Mouse (Mus musculus) adipocyte (in vitro differentiated cells): ENCODE results near the gene Sh2b3.

ENCODE experiments used
- DNase-seq: peaks from one replicate; pipeline ENCODE4 v3.0.0-alpha.2; 2016; ENCODE audit warnings: low spot score

Gene Sh2b3

DNA sequence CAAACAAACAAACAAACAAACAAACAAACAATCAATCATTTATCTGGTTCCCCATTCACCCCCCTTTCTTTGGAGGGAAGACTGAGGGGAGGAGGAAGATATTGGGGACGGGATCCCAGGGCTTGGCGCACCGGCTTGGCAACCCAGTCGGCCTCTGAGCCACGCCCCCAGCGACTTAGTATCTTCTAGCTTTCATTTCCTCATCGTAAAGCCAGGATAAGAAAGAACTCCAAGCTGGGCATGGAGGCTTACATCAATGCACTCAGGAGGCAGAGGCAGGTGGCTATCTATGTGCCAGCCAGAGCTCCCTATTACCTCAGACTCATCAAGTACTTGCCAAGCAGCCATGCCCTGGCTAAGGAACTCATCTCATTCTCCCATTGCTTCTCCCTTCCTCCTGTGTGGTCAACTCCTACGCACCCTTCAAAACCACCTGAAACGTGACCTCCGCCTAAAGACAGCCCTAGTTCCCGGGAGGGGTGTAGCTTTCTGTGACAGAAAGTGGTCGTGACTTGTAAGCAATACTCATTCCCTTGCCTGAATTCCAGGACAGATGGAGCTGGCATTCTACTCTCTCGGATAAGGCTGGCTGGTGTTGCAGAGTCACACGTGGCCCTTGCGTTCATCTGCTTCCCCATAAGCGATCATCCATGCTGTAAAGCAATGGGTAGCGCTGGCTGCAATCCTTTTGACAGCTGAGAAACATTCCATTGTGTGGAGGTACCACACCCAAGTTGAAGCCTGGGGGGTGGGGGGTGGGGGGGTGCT, 5.9 kb upstream of the Sh2b3 start:
- no peak for DNase-seq

DNA sequence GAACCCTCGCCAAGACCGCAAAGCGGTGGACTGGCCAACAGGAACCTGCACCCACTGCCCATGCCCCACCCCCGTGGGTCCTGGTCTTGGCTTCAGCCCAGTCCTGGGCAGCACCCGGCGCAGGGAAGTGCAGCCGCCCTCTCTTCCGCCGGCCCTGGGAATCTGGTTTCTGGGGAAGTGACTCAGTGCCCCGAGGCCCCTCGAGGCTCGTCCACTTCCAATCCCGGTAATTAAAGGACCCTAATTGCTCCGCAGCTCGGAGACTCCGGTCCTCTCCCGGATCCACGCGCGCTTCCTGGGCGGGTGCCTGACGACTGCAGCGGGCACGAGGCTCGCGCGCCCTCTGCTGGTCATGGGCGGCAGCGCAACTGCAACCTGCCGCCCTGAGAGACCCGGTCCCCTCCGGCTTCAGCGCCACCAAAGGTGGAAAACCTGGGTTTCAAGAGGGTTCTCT, 5.2 kb upstream of the Sh2b3 start:
- peak; percentile 73 for DNase-seq

DNA sequence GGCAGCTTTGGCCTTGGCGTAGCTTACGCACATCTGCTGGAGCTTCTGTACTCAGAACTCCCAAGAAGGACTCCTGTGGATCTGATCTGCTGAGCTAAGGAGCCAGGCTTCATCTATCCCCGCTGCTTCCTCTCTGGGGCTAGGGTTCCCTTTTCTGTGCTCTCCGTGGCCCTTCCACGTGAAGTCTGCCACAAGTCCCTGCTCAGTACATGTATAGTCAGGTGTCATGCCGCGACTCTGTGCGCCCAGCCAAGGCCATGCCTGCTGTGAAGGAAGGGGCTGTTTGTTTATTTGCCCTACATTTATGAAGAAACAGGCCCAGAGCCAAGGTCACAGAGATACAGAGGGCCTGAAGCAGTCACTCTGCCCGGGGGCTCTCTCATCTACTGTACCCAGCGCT, 4.5 kb upstream of the Sh2b3 start:
- no peak for DNase-seq

- DNase-seq = no peak
These were observed 4.1 kb upstream of the Sh2b3 start for GRCm38 (mm10) chr5:121841516-121841915.

GRCm38 (mm10) chr5:121839128-121839473, 1.7 kb upstream of the Sh2b3 start:
- no peak for DNase-seq

DNA sequence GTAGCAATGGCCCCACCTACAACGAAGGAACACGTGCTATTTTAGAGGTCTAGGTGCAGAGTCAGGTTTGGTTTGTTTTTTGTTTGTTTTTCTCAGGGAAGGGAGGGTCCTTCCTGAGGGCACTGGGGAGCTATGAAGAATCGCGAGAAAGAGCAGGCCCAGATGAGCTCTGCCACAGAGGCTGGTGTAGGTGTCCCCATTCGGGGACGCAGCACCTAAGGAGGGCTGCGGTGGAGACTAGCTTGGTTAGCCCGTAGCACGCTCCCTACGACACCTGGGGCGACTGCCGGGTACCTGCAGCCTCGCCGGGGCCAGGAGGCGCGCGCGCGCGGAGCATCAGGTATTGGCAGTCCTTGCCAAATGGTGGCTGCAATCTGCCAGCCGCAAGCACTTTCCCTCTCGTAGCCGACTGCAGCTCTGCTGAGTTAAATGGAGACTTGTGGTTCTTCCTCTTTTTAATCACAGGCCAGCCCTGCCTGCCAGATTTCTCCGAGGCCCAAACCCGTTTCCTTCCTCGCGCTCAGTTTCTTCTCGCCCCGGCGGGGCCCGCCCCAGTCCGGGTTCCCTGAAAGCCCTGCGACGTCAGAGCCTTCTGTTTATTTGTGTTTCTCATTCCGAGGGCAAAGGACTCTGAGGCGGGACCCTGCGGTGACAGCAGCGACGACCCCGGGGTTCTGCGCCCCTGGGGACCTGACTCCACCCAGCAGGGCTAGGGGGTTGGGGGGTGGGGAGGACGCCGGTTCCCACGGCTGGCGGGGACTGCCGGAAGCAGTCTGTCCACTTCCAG, 1.1 kb upstream of the Sh2b3 start:
- DNase-seq = no peak

- peak; percentile 92 for DNase-seq
These were observed 592 bp downstream of the Sh2b3 start for GRCm38 (mm10) chr5:121836692-121837415.

- DNase-seq = peak; percentile 47
These were observed 1.3 kb downstream of the Sh2b3 start for GRCm38 (mm10) chr5:121835949-121836691.

DNA sequence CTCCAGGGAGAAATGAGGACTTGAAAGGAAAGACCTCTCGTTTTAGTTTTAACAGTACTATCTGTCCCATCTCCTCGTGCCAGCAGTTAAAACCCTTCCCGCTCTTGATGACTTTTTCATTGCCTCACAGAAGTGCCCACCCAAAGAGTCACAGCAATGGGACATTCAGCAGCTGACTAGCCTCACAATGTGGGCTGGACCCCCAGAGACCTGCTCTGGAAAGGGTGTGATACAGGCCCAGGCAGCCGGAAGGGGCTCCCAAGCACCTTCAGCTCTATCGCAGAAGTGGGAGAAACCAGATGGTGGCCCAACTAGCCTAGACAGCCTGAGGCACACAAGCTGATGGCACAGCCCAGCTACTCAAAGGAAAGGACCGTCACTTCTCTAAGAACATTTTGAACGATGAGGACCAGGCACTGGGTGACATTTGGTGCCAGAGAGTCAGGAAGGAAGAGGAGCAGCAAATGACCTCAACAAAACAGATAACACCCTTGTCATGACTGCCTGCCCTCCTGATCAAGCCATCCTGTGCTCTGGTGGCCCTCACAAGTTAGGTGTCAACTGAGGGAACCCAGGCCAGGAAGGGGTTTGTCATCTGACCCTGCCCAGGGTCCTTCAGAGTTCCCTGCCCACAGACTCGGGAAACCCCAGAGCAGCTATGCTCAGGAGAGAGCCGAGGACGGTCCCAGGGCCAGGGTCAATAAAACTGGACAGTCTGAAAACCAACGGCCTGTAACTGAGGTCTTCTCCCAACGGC, 2.3 kb downstream of the Sh2b3 start:
- DNase-seq = no peak

DNA sequence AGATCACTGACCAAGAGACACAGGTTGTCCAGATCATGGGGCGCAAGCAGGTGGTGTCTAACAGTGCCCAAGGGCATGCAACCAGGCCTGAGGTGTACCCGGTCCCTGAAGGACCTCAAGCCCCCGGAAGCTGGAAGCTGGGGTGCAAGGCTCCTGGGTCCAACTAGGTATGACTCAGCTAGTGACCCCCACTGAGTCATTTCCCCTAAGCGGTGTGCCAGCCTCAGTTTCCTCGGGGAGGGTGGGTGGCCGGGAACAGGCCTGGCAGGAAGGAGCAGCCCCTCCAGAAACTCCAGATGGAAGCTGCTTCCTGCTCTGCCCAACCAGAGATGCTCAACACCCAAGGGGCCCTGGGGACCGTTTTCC, 3.2 kb downstream of the Sh2b3 start:
- no peak for DNase-seq

- DNase-seq = no peak
These were observed 3.7 kb downstream of the Sh2b3 start for GRCm38 (mm10) chr5:121833572-121834240.

DNA sequence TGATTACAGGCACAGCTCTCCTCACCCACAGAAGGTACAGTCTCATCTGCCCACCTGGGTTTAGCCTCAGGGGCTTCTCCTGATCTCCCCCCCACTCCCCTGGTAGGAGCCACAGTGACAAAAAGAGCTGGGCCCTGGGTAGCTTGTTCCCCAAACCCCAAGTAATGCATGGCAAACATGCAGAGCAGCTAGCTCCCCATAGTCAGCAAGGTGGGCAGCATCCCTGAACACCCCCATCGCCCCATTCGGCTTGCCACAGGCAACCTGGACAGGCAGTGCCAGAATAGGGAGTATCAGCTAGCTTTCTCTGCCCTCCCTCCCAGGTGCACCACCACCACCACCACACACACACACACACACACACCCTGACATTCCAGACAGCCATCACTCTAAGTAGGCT, 4.3 kb downstream of the Sh2b3 start:
- DNase-seq = no peak

- no peak for DNase-seq
These were observed 4.9 kb downstream of the Sh2b3 start for GRCm38 (mm10) chr5:121832376-121833155.

DNA sequence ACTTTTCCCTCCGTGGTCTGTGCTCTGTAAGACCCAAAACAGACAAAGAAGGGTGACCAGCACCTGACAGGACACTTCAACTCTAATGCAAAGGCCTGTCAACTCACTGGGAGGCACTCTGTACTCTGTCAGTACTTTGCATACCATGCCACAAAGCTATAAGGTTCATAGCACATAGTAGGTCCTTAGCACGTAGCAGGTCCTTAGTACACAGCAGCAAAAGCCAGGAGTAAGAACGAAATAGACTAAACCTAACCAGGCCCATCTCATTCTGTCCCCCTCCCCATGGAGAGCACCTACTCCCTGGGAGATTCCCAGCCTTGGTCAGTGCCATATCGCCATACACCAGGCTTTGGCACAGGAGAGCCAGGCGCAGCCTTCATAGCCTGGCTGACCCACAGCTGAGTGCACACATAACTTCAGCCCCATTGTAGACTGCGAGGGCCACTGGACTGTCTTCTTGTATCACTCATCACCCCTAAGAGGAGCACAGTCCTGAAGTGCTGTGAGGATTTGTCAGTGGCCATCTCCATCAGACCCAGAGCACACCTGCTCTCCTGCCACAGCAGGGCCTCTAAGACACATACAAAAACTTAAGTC, 6.3 kb downstream of the Sh2b3 start:
- no peak for DNase-seq

GRCm38 (mm10) chr5:121828491-121829432, 8.7 kb downstream of the Sh2b3 start:
- no peak for DNase-seq

- no peak for DNase-seq
These were observed 9.6 kb downstream of the Sh2b3 start for GRCm38 (mm10) chr5:121827876-121828275.

DNA sequence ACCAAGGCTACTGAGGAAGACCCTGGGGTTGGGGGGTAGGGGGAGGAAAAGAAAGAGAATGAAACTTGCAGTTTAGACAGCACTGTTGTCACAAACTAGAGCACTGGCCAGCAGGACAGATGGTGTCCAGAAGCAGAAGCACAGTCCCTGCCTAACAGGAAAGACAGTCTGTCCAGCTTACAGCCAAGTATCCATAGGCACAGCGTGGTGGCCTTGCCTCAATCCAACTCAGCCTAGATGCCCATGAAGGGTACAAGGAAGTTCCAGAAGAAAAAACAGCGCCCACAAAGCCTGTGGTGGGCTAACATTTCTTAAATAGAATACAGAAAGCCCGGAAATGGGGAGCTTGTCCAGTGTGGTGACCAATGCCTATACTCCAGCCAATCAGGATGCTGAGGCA, 11.8 kb downstream of the Sh2b3 start:
- DNase-seq = no peak

DNA sequence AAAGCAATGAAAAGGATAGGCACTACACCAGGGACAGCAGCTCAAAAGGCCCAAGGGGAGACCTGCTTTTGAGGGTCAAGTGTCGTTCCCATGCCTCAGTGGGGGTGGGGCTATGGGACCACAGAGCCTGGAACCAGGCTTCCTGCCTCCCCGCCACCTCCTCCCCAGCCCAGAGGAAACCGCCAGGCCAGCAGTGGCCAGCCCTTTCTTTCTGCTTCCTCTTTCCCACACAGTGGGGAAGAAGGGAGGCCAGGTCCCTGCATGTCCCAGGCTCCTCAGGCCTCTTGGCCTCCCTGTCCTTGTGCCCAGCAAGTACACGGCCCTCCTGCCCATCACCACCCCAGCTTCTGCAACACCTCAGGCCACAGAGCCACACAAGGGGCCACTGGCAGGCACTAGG, 13.3 kb downstream of the Sh2b3 start:
- no peak for DNase-seq

GRCm38 (mm10) chr5:121823668-121824067, 13.8 kb downstream of the Sh2b3 start:
- DNase-seq = no peak
